Mouse (Mus musculus) olfactory bulb, adult 2 months (tissue): ENCODE results near the gene 2610507B11Rik.

Experiments used
- CTCF ChIP-seq: fragments of 200-500 bp; IDR thresholded peaks from 2 replicates; pipeline ENCODE4 v1.5.1; 2012; ENCODE audit warnings: low read depth, mild to moderate bottlenecking, low read length, moderate library complexity; ENCODE audit not compliant: insufficient read depth
- POLR2A ChIP-seq: fragments of 200-500 bp; IDR thresholded peaks from 2 replicates; pipeline ENCODE4 v1.6.1; 2012; ENCODE audit warnings: mild to moderate bottlenecking, low read depth, low read length, moderate library complexity; ENCODE audit not compliant: insufficient read depth

DNA sequence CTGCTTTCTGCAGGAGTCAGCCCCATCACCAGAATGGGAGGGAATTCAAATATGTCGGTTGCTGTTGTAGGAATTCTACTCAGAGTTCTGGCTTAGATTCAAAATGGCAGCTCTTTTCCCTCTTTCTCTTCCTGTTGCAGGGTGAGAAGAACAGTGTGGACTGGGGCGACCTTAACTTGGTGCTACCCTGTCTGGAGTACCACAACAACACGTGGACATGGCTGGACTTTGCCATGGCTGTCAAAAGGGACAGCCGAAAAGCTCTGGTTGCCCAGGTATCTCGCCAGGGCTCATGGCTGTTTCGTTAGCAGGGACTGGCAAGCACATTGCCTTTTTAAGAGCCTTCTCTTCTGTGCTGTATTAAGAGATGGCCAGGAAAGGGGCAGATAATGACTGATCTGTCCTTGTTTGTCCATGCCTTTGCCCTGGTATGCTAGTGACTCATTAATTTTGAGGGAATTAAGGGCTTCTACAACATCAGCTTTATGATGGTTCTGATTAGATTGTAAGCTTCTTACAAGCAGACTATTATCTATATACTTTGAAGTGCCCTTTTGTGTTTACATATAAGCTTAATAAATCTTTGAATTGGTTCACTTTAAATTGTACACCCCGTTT lies 27.7 kb downstream of the 2610507B11Rik start:
- TF ChIP-seq CTCF (no peak), POLR2A (no peak)
